9 mouse cellular contexts compared by ENCODE assay signal in genomic region chr10:116579478-116579877, GRCm38 (mm10). TPM values are rescaled to one million over a fixed set of nuclear protein-coding genes. Genes with fewer than 3 reads are reported as not detected.
DNase-seq lines count a peak whose midpoint lies in the region; ATAC-seq and TF ChIP-seq lines count a peak whose summit lies in the region.
"Had no signal": no experiment of that assay in that cellular context is flagged by ENCODE, and none has a peak within 500 bp of the region (broad histone marks: within the 10 kb centered on the region; RNA-seq: fewer than 3 reads in every experiment).

No protein-coding gene starts in this region.

- H3K27ac ChIP-seq in heart, embryonic 11.5 days (ENCODE audit: low read depth, low read length): no peak overlapping the region
- no peak overlapping the region for H3K27ac ChIP-seq in MEL (ENCODE audit: control insufficient read depth, low read depth, low read length)
- H3K27ac ChIP-seq in hindbrain, postnatal 0 days: no peak overlapping the region
- no peak overlapping the region for H3K27ac ChIP-seq in midbrain, embryonic 12.5 days (replicated peaks)
- no peak overlapping the region for H3K27ac ChIP-seq in left cerebral cortex, adult 2 months

- H3K4me3 ChIP-seq in heart, embryonic 11.5 days (ENCODE audit: low read depth, low read length): no peak overlapping the region
- peak overlapping the region in 1 of 2 experiments; percentile 99; a peak in 2 of 4 replicates for H3K4me3 ChIP-seq in MEL (ENCODE audit: control insufficient read depth in 1 of 2, insufficient read depth in 1 of 2, low read depth in 2 of 2, low read length in 2 of 2)
- 0 out of 2 replicates have a peak overlapping the region, but pooled peaks have one; percentile 98 for H3K4me3 ChIP-seq in hindbrain, postnatal 0 days (ENCODE audit: low read length)
- peak overlapping the region; percentile 97; the same call in 1 of the 2 replicates for H3K4me3 ChIP-seq in midbrain, embryonic 12.5 days
- H3K4me3 ChIP-seq in left cerebral cortex, adult 2 months: no peak overlapping the region; the same call in 1 of the 2 replicates

- no peak for TF ChIP-seq EP300 in MEL (IDR thresholded peaks at IDR 0.05; ENCODE audit: low read depth in 1 of 2, low read length in 2 of 2)

- H3K9me3 ChIP-seq in heart, embryonic 11.5 days (replicated peaks; ENCODE audit: control insufficient read depth, low read length): no peaks in the 10 kb centered on the region
- no peaks in the 10 kb centered on the region for H3K9me3 ChIP-seq in MEL (replicated peaks; ENCODE audit: insufficient read depth, low read length)
- no peaks in the 10 kb centered on the region for H3K9me3 ChIP-seq in hindbrain, postnatal 0 days (ENCODE audit: low read length)
- no peaks in the 10 kb centered on the region for H3K9me3 ChIP-seq in midbrain, embryonic 12.5 days

- H3K9ac ChIP-seq in heart, embryonic 11.5 days (ENCODE audit: low read depth, low read length): no peak overlapping the region
- no peak overlapping the region for H3K9ac ChIP-seq in MEL (ENCODE audit: control insufficient read depth, low read depth, low read length, poor library complexity, severe bottlenecking)
- H3K9ac ChIP-seq in hindbrain, postnatal 0 days (replicated peaks; ENCODE audit: low read length): no peak overlapping the region
- no peak overlapping the region; the same call in 1 of the 2 replicates for H3K9ac ChIP-seq in midbrain, embryonic 12.5 days (replicated peaks)

- peaks cover 60% of the 10 kb centered on the region for H3K79me2 ChIP-seq in MEL (ENCODE audit: control insufficient read depth, insufficient read depth, low read length, poor library complexity)

- no peak for DNase-seq in heart, adult 9 months (ENCODE audit: low spot score in 2 of 2)
- no peak for DNase-seq in MEL (ENCODE audit: low read depth, low spot score)
- no peak for DNase-seq in hindbrain, postnatal 0 days (ENCODE audit: low spot score)
- no peak for DNase-seq in adrenal gland, adult 18-20 months (ENCODE audit: low spot score in 2 of 2)
- DNase-seq in left cerebral cortex, adult 2 months (ENCODE audit: extremely low spot score in 1 of 2, low spot score in 2 of 2): no peak
- DNase-seq in layer of hippocampus, postnatal 25 days (ENCODE audit: extremely low spot score in 1 of 2, low spot score in 1 of 2): no peak
- DNase-seq: cerebellum, adult 18-20 months had no signal

- peak overlapping the region; percentile 42 for H3K4me2 ChIP-seq in heart, embryonic 11.5 days
- peak overlapping the region; percentile 83 for H3K4me2 ChIP-seq in hindbrain, postnatal 0 days (ENCODE audit: low read depth, low read length)
- H3K4me2 ChIP-seq in midbrain, embryonic 12.5 days (replicated peaks): peak overlapping the region; percentile 75

- ATAC-seq in heart, embryonic 11.5 days (replicated peaks; ENCODE audit: insufficient number of reproducible peaks, low FRiP score, low TSS enrichment): no peak
- ATAC-seq in hindbrain, postnatal 0 days: no peak
- ATAC-seq in midbrain, embryonic 12.5 days (ENCODE audit: low FRiP score, low read depth): no peak

- peaks cover 7% of the 10 kb centered on the region; the same call in 1 of the 2 replicates for H3K4me1 ChIP-seq in heart, embryonic 11.5 days (ENCODE audit: control insufficient read depth, insufficient read depth, low read length)
- peaks cover 15 to 29% of the 10 kb centered on the region in 2 experiments for H3K4me1 ChIP-seq in MEL (ENCODE audit: control insufficient read depth in 1 of 2, insufficient read depth in 2 of 2, low read length in 2 of 2)
- peaks cover 5% of the 10 kb centered on the region; the same call in 1 of the 2 replicates for H3K4me1 ChIP-seq in hindbrain, postnatal 0 days (ENCODE audit: insufficient read depth, low read length)
- peaks cover 14% of the 10 kb centered on the region for H3K4me1 ChIP-seq in midbrain, embryonic 12.5 days

- H3K27me3 ChIP-seq in heart, embryonic 11.5 days (ENCODE audit: control insufficient read depth, insufficient read depth, low read length): no peaks in the 10 kb centered on the region
- no peaks in the 10 kb centered on the region for H3K27me3 ChIP-seq in MEL (ENCODE audit: control insufficient read depth in 1 of 2, insufficient read depth in 2 of 2, low read length in 2 of 2)
- H3K27me3 ChIP-seq in hindbrain, postnatal 0 days (ENCODE audit: insufficient read depth, low read length): no peaks in the 10 kb centered on the region
- H3K27me3 ChIP-seq in midbrain, embryonic 12.5 days: no peaks in the 10 kb centered on the region

- intact Hi-C loops in left cerebral cortex, adult 2 months (cut with DNase I): no loop called here

- TF ChIP-seq CTCF in MEL (IDR thresholded peaks at IDR 0.05 in 2 of 3, conservative IDR thresholded peaks at IDR 0.05 in 1 of 3; ENCODE audit: control insufficient read depth in 1 of 3, insufficient read depth in 1 of 3, low read depth in 2 of 3, low read length in 3 of 3, poor library complexity in 1 of 3, severe bottlenecking in 1 of 3): no peak
- TF ChIP-seq CTCF in hindbrain, postnatal 0 days (IDR thresholded peaks at IDR 0.05; ENCODE audit: low read depth): no peak
- no peak for TF ChIP-seq CTCF in left cerebral cortex, adult 2 months (IDR thresholded peaks at IDR 0.05)

- no peak for TF ChIP-seq RAD21 in MEL (IDR thresholded peaks at IDR 0.05; ENCODE audit: low read depth, low read length)

- H3K36me3 ChIP-seq in heart, embryonic 11.5 days (ENCODE audit: control insufficient read depth, insufficient read depth, low read length): no peaks in the 10 kb centered on the region
- H3K36me3 ChIP-seq in MEL (ENCODE audit: control insufficient read depth in 1 of 2, insufficient read depth in 2 of 2, low read length in 2 of 2): peaks cover 1 to 45% of the 10 kb centered on the region in 2 experiments; a peak in 3 of 4 replicates
- no peaks in the 10 kb centered on the region for H3K36me3 ChIP-seq in hindbrain, postnatal 0 days (ENCODE audit: insufficient read depth, low read length)
- H3K36me3 ChIP-seq in midbrain, embryonic 12.5 days: no peaks in the 10 kb centered on the region

- no peak for TF ChIP-seq POLR2A in MEL (IDR thresholded peaks at IDR 0.05; ENCODE audit: control insufficient read depth in 1 of 2, insufficient read depth in 1 of 2, low read depth in 1 of 2, low read length in 2 of 2, poor library complexity in 1 of 2)

TF ChIP-seq in MEL, 35 proteins besides CTCF, POLR2A, EP300 and RAD21:
- TF ChIP-seq UBTF (IDR thresholded peaks at IDR 0.05; ENCODE audit: borderline replicate concordance, insufficient read depth, low read depth, low read length): no peak
- no peak for TF ChIP-seq NELFE (IDR thresholded peaks at IDR 0.05; ENCODE audit: low read depth, low read length)
- 0 out of 2 replicates have a peak, but pooled peaks have one; percentile 8 for TF ChIP-seq ETS1 (IDR thresholded peaks at IDR 0.05; ENCODE audit: low read depth, low read length)
- no peak for TF ChIP-seq MYB (IDR thresholded peaks at IDR 0.05; ENCODE audit: low read depth, low read length)
- TF ChIP-seq MAFK (IDR thresholded peaks at IDR 0.05; ENCODE audit: borderline replicate concordance, low read depth, low read length): peak; percentile 97
- no peak for TF ChIP-seq GABPA (IDR thresholded peaks at IDR 0.05; ENCODE audit: low read depth, low read length)
- TF ChIP-seq USF1 (IDR thresholded peaks at IDR 0.05; ENCODE audit: low read depth, low read length): no peak
- TF ChIP-seq MYC (IDR thresholded peaks at IDR 0.05; ENCODE audit: low read depth, low read length): no peak
- no peak for TF ChIP-seq MAX (IDR thresholded peaks at IDR 0.05; ENCODE audit: low read length)
- TF ChIP-seq KAT2A (conservative IDR thresholded peaks at IDR 0.05; ENCODE audit: low read depth, low read length): no peak
- 0 out of 2 replicates have a peak, but pooled peaks have one; percentile 21 for TF ChIP-seq TAL1 (IDR thresholded peaks at IDR 0.05; ENCODE audit: low read length)
- TF ChIP-seq ZNF384 (IDR thresholded peaks at IDR 0.05; ENCODE audit: low read depth, low read length): no peak
- TF ChIP-seq POLR2AphosphoS2 (IDR thresholded peaks at IDR 0.05; ENCODE audit: low read length): no peak
- TF ChIP-seq E2F4 (IDR thresholded peaks at IDR 0.05; ENCODE audit: borderline replicate concordance, low read depth, low read length): 0 out of 2 replicates have a peak, but pooled peaks have one; percentile 26
- TF ChIP-seq USF2 (IDR thresholded peaks at IDR 0.05; ENCODE audit: borderline replicate concordance in 1 of 2, insufficient read depth in 1 of 2, low read depth in 1 of 2, low read length in 2 of 2): no peak
- TF ChIP-seq MEF2A (IDR thresholded peaks at IDR 0.05; ENCODE audit: extremely low read depth, insufficient replicate concordance, low read depth, low read length, poor library complexity, severe bottlenecking): no peak
- no peak for TF ChIP-seq MXI1 (IDR thresholded peaks at IDR 0.05; ENCODE audit: low read depth, low read length)

RNA-seq across cellular contexts. Expression of gene Cnot2, which starts 1.8 kb away (rescaled TPM):
- polyA plus RNA-seq in heart, embryonic 11.5 days (2014; fragmentation: Nextera tagmentation; extraction: Ambion mirVana): 75.8 and 93.6 TPM in 2 replicates
- total RNA-seq in MEL (2012; rRNA removed): 84.6 and 88.8 TPM in 2 replicates
- polyA plus RNA-seq in MEL (2012; ENCODE audit: insufficient read depth in 1 of 2, insufficient read length in 2 of 2, low read depth in 1 of 2, low replicate concordance in 2 of 2, missing spikeins in 1 of 2): 100 to 1,000 TPM in 1 of 2 experiments, 10 to 100 TPM in 1; 84.3 to 554 TPM
- total RNA-seq in hindbrain, postnatal 0 days (2014; rRNA removed): 70.3 and 74.7 TPM in 2 replicates
- 61.9 and 66.9 TPM in 2 replicates for polyA plus RNA-seq in hindbrain, postnatal 0 days (2015; fragmentation: Nextera tagmentation; extraction: Ambion mirVana)
- polyA plus RNA-seq in midbrain, embryonic 12.5 days (2016; fragmentation: Nextera tagmentation; extraction: Ambion mirVana): 122 and 123 TPM in 2 replicates
- total RNA-seq in adrenal gland, adult 18-20 months (2021): 10 to 100 TPM; 64.5 to 73.8 TPM
- 10 to 100 TPM; 68.3 to 76.9 TPM for total RNA-seq in left cerebral cortex, adult 2 months (2021)
- 10 to 100 TPM; 76.4 to 79.8 TPM for total RNA-seq in layer of hippocampus, postnatal 25 days (2021)

Comparison
In these comparisons a context has a peak if more than half of its experiments do, and no peak if none do; other contexts are left out.
1. H3K4me3 ChIP-seq: peak in hindbrain, postnatal 0 days (single experiment) and midbrain, embryonic 12.5 days (single experiment); none in heart, embryonic 11.5 days (single experiment) and left cerebral cortex, adult 2 months (single experiment).
2. Peak in every context shown above with its lines, with median percentiles within 50 percentile points of each other: H3K4me2 ChIP-seq.